Mouse (Mus musculus) cortical plate, adult 2 months (tissue): Measurements from ENCODE around the gene Wdr44.

ENCODE experiments used
- CTCF ChIP-seq: fragments of 200-500 bp; IDR thresholded peaks from 2 replicates; pipeline ENCODE4 v1.5.1; 2011; ENCODE audit warnings: mild to moderate bottlenecking, control low read depth, low read length; ENCODE audit not compliant: insufficient read depth; ENCODE audit errors: extremely low read depth
- POLR2A ChIP-seq: fragments of 200-500 bp; IDR thresholded peaks from 2 replicates; pipeline ENCODE4 v1.6.1; 2011; ENCODE audit warnings: mild to moderate bottlenecking, low read length, control low read depth; ENCODE audit not compliant: insufficient read depth; ENCODE audit errors: extremely low read depth

DNA sequence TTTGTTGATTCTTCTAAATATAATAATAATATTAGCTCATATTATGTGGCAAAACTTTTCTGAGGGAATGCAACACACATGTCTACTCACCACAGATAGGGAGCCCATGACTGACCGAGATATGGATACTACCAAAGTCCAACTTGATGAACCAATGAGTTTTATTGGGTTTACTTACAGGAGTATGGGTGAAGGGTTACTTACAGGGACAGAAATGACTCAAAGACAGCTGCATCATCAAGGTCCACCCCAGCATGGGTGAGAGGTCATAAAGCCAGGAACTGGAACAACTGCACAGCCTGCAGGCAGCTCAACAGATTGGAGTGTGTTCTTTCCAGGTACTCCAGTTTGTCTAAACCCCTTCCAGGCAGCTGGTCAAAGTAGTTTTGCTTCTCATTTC, 44.5 kb upstream of the Wdr44 start:
- TF ChIP-seq CTCF: no peak
- no peak for TF ChIP-seq POLR2A
